Mouse (Mus musculus) right cerebral cortex, postnatal 14 days (tissue): ENCODE measurements at regions not wholly inside any gene's neighbourhood (a gene's known extent, or its start where the extent isn't known, plus 50 kb on each side); places are given as distances from the start of the nearest gene placed in this dataset.

ENCODE experiments used
- DNase-seq: peaks from one replicate; pipeline ENCODE4 v3.0.0; 2022

DNA sequence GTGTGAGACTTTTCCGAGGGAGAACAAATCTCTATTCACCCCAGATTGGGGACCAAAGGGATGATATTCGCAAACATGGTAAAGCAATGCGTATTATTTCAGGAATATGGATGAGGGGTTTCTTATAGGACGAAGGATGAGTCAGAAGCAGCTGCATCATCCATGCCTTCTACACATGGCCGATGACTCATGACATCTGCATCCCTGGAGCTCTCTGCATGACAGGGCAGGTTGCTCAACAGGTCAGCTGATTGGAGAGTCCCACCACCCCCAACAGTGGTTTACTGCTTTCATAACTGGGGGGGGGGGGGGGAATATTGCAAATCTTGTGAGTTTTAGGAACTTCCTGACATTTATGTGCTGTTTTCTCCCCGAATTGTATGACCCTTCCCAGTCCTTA is 50.3 kb upstream of the Pias1 start:
- DNase-seq = no peak
